In genomic region chr19:9992011-9992958, GRCm38 (mm10) we compare ENCODE assay signal across 1 mouse cellular context.
TF ChIP-seq lines count a peak whose summit lies in the region.

No protein-coding gene starts in this region.

TF ChIP-seq in ES-E14, 5 proteins besides CTCF, POLR2A, EP300 and RAD21 (continued from another document):
- TF ChIP-seq ZC3H11A (IDR thresholded peaks at IDR 0.05; ENCODE audit: borderline replicate concordance, low read depth, low read length) (no peak), CHD2 (IDR thresholded peaks at IDR 0.05; ENCODE audit: low read depth, low read length) (no peak), MAFK (IDR thresholded peaks at IDR 0.05; ENCODE audit: insufficient read depth, low read depth, low read length) (no peak)
TF ChIP-seq in ES-E14: peak in this region for 0.
